Mouse (Mus musculus): Measurements from ENCODE around the gene Pip5k1a.
"Not testable (repeated sequence)": the region's sequence is repeated elsewhere in the genome, so short reads cannot be mapped to it uniquely, and the experiment has no call there.

The Pip5k1a gene

GRCm38 (mm10) chr3:95110911-95111726 lies 4.4 kb upstream of the Pip5k1a start, which contains the start of gene Vps72:
TSS of gene Vps72 (plus strand) at chr3:95111022.
- DNase-seq: peak; percentile 87

- DNase-seq: no peak
Measured at GRCm38 (mm10) chr3:95107898-95108297, 1.2 kb upstream of the Pip5k1a start.

- DNase-seq: not testable (repeated sequence)
Measured at GRCm38 (mm10) chr3:95107308-95107707, 578 bp upstream of the Pip5k1a start.

- no peak for DNase-seq
Measured at GRCm38 (mm10) chr3:95105586-95106337, 968 bp downstream of the Pip5k1a start.

- no peak for DNase-seq
Measured at GRCm38 (mm10) chr3:95105121-95105520, 1.6 kb downstream of the Pip5k1a start.

- DNase-seq: no peak
Measured at GRCm38 (mm10) chr3:95100854-95101253, 5.9 kb downstream of the Pip5k1a start.

GRCm38 (mm10) chr3:95088071-95088470 lies 18.7 kb downstream of the Pip5k1a start:
- no peak for DNase-seq

GRCm38 (mm10) chr3:95071606-95072005 lies 35.1 kb downstream of the Pip5k1a start:
- no peak for DNase-seq

- no peak for DNase-seq
Measured at GRCm38 (mm10) chr3:95066570-95066969, 40.2 kb downstream of the Pip5k1a start.

- DNase-seq: no peak
Measured at GRCm38 (mm10) chr3:95066095-95066494, 40.6 kb downstream of the Pip5k1a start.

GRCm38 (mm10) chr3:95065553-95065952 lies 41.2 kb downstream of the Pip5k1a start:
- DNase-seq: no peak

- no peak for DNase-seq
Measured at GRCm38 (mm10) chr3:95063741-95064140, 43.0 kb downstream of the Pip5k1a start.

GRCm38 (mm10) chr3:95058078-95058477 lies 48.7 kb downstream of the Pip5k1a start:
- no peak for DNase-seq

- no peak for DNase-seq
Measured at GRCm38 (mm10) chr3:95056275-95056674, 50.5 kb downstream of the Pip5k1a start.

- DNase-seq: no peak
Measured at GRCm38 (mm10) chr3:95054481-95055260, 52.1 kb downstream of the Pip5k1a start.

- DNase-seq: no peak
Measured at GRCm38 (mm10) chr3:95053701-95054100, 53.0 kb downstream of the Pip5k1a start.

GRCm38 (mm10) chr3:95052959-95053358 lies 53.8 kb downstream of the Pip5k1a start:
- no peak for DNase-seq

- DNase-seq: no peak
Measured at GRCm38 (mm10) chr3:95047914-95048313, 58.8 kb downstream of the Pip5k1a start.

- no peak for DNase-seq
Measured at GRCm38 (mm10) chr3:95046462-95047057, 60.2 kb downstream of the Pip5k1a start.

- DNase-seq: no peak
Measured at GRCm38 (mm10) chr3:95043251-95043650, 63.5 kb downstream of the Pip5k1a start.

GRCm38 (mm10) chr3:95042838-95043229 lies 63.9 kb downstream of the Pip5k1a start:
- DNase-seq: peak; percentile 40

GRCm38 (mm10) chr3:95042166-95042837 lies 64.4 kb downstream of the Pip5k1a start, which contains the start of gene Psmd4:
TSS of gene Psmd4 (minus strand) at chr3:95042614.
- DNase-seq: peak; percentile 95
